ENCODE assay signal across 22 mouse cellular contexts in the genomic region with DNA sequence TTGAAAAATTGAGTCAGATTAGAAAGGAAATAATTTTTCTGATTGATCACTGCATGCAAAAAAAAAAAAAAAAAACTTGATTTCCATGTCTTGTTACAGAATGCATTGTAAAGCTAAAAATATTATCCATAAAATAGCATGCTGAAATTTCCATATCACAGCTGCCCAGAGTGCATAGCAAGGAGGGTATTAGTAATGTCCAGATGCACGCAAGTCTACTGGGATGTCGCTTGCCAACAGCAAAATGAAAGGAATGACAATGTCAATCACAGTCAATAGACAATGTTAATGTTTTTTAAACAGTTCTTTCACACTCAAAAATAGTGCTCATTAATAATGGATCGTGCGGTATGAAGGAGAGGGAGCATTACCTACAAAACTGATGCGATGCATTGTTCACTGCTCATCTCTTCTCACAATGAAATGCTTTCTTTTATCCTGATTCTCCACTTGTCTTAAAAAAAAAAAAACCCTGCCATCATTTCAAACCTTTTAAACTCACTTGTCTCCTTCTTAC.
"Had no signal": no experiment of that assay in that cellular context is flagged by ENCODE, and none has a peak within 500 bp of the region (broad histone marks: within the 10 kb centered on the region; RNA-seq: fewer than 3 reads in every experiment).

No protein-coding gene starts in this region.

- ATAC-seq: intestine, postnatal 0 days; liver, embryonic 12.5 days had no signal

- H3K27ac ChIP-seq: kidney, postnatal 0 days; limb, embryonic 10.5 days; limb, embryonic 13.5 days; liver, embryonic 12.5 days; liver, embryonic 15.5 days; lung, embryonic 15.5 days; neural tube, embryonic 12.5 days; neural tube, embryonic 15.5 days; stomach, postnatal 0 days had no signal

- H3K4me1 ChIP-seq: limb, embryonic 10.5 days; limb, embryonic 13.5 days; liver, embryonic 12.5 days; liver, embryonic 15.5 days; lung, embryonic 15.5 days; megakaryocyte, embryonic 14.5 days; neural tube, embryonic 12.5 days; neural tube, embryonic 15.5 days had no signal

- H3K27me3 ChIP-seq: limb, embryonic 13.5 days; liver, embryonic 12.5 days; liver, embryonic 15.5 days; lung, embryonic 15.5 days; megakaryocyte, embryonic 14.5 days; neural tube, embryonic 12.5 days; neural tube, embryonic 15.5 days had no signal

- H3K9ac ChIP-seq: limb, embryonic 13.5 days; liver, embryonic 12.5 days; liver, embryonic 15.5 days; lung, embryonic 15.5 days; neural tube, embryonic 12.5 days; neural tube, embryonic 15.5 days had no signal

- H3K9me3 ChIP-seq: limb, embryonic 10.5 days; limb, embryonic 13.5 days; liver, embryonic 12.5 days; liver, embryonic 15.5 days; lung, embryonic 15.5 days; megakaryocyte, embryonic 14.5 days; neural tube, embryonic 12.5 days; neural tube, embryonic 15.5 days had no signal

- H3K36me3 ChIP-seq: limb, embryonic 10.5 days; limb, embryonic 13.5 days; liver, embryonic 12.5 days; liver, embryonic 15.5 days; lung, embryonic 15.5 days; neural tube, embryonic 12.5 days; neural tube, embryonic 15.5 days had no signal

- DNase-seq: kidney, adult 2 months; kidney, postnatal 25 days; liver; lung, adult 18-20 months; lung, postnatal 10 days; lung, postnatal 36 days; right cerebral cortex, postnatal 14 days; right cerebral cortex, postnatal 4 days; thymus, adult 2 months; thymus, postnatal 14 days; thymus, postnatal 4 days had no signal

- H3K4me3 ChIP-seq: limb, embryonic 10.5 days; limb, embryonic 13.5 days; liver, embryonic 12.5 days; liver, embryonic 15.5 days; lung, embryonic 15.5 days; megakaryocyte, embryonic 14.5 days; neural tube, embryonic 12.5 days; neural tube, embryonic 15.5 days had no signal

- H3K4me2 ChIP-seq: limb, embryonic 13.5 days; liver, embryonic 12.5 days; liver, embryonic 15.5 days; lung, embryonic 15.5 days; neural tube, embryonic 12.5 days; neural tube, embryonic 15.5 days had no signal
